Mouse (Mus musculus) kidney, adult 2 months (tissue): ENCODE measurements around the gene Ccdc85c. TPM values are rescaled to one million over a fixed set of nuclear protein-coding genes. Genes with fewer than 3 reads are reported as not detected.
A peak's percentile ranks its signal among the peaks of the same experiment; 100 is the strongest.

Source experiments
- DNase-seq: peaks from one replicate; pipeline ENCODE4 v3.0.0; 2021
- H3K27ac ChIP-seq: fragments of 200-500 bp; 2 replicates; pipeline ENCODE4 v1.5.1; 2012; ENCODE audit warnings: low read depth, low read length, control low read depth, inconsistent platforms; ENCODE audit not compliant: insufficient read depth
- H3K27me3 ChIP-seq: fragments of 200-500 bp; replicated peaks from 2 replicates; pipeline ENCODE4 v1.6.1; 2012; ENCODE audit warnings: mild to moderate bottlenecking, moderate library complexity, low read length, inconsistent platforms; ENCODE audit not compliant: control insufficient read depth, insufficient read depth
- H3K36me3 ChIP-seq: fragments of 200-500 bp; 2 replicates; pipeline ENCODE4 v1.6.1; 2012; ENCODE audit warnings: mild to moderate bottlenecking, moderate library complexity, low read length, inconsistent platforms; ENCODE audit not compliant: control insufficient read depth, insufficient read depth
- H3K4me1 ChIP-seq: fragments of 200-500 bp; 2 replicates; pipeline ENCODE4 v1.6.1; 2011; ENCODE audit warnings: low read length; ENCODE audit not compliant: control insufficient read depth, insufficient read depth
- H3K4me3 ChIP-seq: fragments of 200-500 bp; 2 replicates; pipeline ENCODE4 v1.5.1; 2011; ENCODE audit warnings: mild to moderate bottlenecking, low read depth, low read length, control low read depth; ENCODE audit not compliant: insufficient read depth
- CTCF ChIP-seq: fragments of 200-500 bp; conservative IDR thresholded peaks from 2 replicates; pipeline ENCODE4 v1.5.1; 2011; ENCODE audit warnings: low read depth, mild to moderate bottlenecking, control low read depth, low read length, moderate library complexity, mixed read lengths; ENCODE audit not compliant: insufficient read depth, insufficient read length
- POLR2A ChIP-seq: fragments of 200-500 bp; IDR thresholded peaks from one replicate; pipeline ENCODE4 v1.6.1; 2011; ENCODE audit warnings: low read depth, low read length, control low read depth
- WGBS: fragments of 180-500 bp; shearing (Covaris S2); methylation state at CpG from one replicate; pipeline ENCODE4 v1.1.7; 2018; 5-methylcytosine and 5-hydroxymethylcytosine counted together
- polyA plus RNA-seq: library from polyadenylated mRNA; depleted of rRNA; stranded (reverse); fragments of >200 nt; gene quantifications from 2 replicates; pipeline ENCODE4 v1.2.3, GENCODE M21; 2012

Ccdc85c gene
- polyA plus RNA-seq, 1 experiment: 15.7 TPM

- no peak overlapping the region for H3K27ac ChIP-seq
- H3K36me3 ChIP-seq: no peaks in the 10 kb centered on the region
- 58% methylated on average over 16 of the region's 18 CpGs for WGBS
- peak; percentile 78 for DNase-seq
- TF ChIP-seq CTCF: peak; percentile 66
- no peak for TF ChIP-seq POLR2A
- peaks cover 16% of the 10 kb centered on the region for H3K4me1 ChIP-seq
- H3K27me3 ChIP-seq: no peaks in the 10 kb centered on the region
- no peak overlapping the region for H3K4me3 ChIP-seq
Measured at GRCm38 (mm10) chr12:108230821-108231794, 44.1 kb downstream of the Ccdc85c start.

- WGBS: 82% methylated on average over 12 of the region's 12 CpGs
- no peak for DNase-seq
Measured at GRCm38 (mm10) chr12:108230077-108230476, 45.1 kb downstream of the Ccdc85c start.

GRCm38 (mm10) chr12:108227527-108227926 lies 47.7 kb downstream of the Ccdc85c start:
- no peaks in the 10 kb centered on the region for H3K27me3 ChIP-seq
- TF ChIP-seq CTCF (no peak), POLR2A (no peak)
- H3K36me3 ChIP-seq: no peaks in the 10 kb centered on the region
- WGBS: 94% methylated on average over 16 of the region's 16 CpGs
- DNase-seq: no peak
- H3K27ac ChIP-seq: no peak overlapping the region
- peaks cover 11% of the 10 kb centered on the region; the same call in 1 of the 2 replicates for H3K4me1 ChIP-seq
- no peak overlapping the region for H3K4me3 ChIP-seq

More at GRCm38 (mm10) chr12:108230077-108230476, 45.1 kb downstream of the Ccdc85c start:
- H3K27me3 ChIP-seq: no peaks in the 10 kb centered on the region
- H3K36me3 ChIP-seq: no peaks in the 10 kb centered on the region
- peaks cover 11% of the 10 kb centered on the region; the same call in 1 of the 2 replicates for H3K4me1 ChIP-seq
- H3K27ac ChIP-seq: no peak overlapping the region
- no peak overlapping the region for H3K4me3 ChIP-seq
- TF ChIP-seq POLR2A (no peak), CTCF (no peak)

- DNase-seq: no peak
- Histone ChIP-seq H3K36me3 (no peaks in the 10 kb centered on the region), H3K4me1 (peaks cover 11% of the 10 kb centered on the region; the same call in 1 of the 2 replicates), H3K27me3 (no peaks in the 10 kb centered on the region), H3K4me3 (no peak overlapping the region), H3K27ac (no peak overlapping the region)
- WGBS: 94% methylated on average over 12 of the region's 12 CpGs
- TF ChIP-seq POLR2A (no peak), CTCF (no peak)
Measured at GRCm38 (mm10) chr12:108226941-108227340, 48.3 kb downstream of the Ccdc85c start.

GRCm38 (mm10) chr12:108226216-108226615 lies 49.0 kb downstream of the Ccdc85c start:
- TF ChIP-seq CTCF: no peak
- no peak for TF ChIP-seq POLR2A
- H3K36me3 ChIP-seq: no peaks in the 10 kb centered on the region
- DNase-seq: no peak
- 86% methylated on average over 13 of the region's 13 CpGs for WGBS
- no peak overlapping the region for H3K27ac ChIP-seq
- peaks cover 5% of the 10 kb centered on the region; the same call in 1 of the 2 replicates for H3K4me1 ChIP-seq
- H3K4me3 ChIP-seq: no peak overlapping the region
- H3K27me3 ChIP-seq: no peaks in the 10 kb centered on the region

GRCm38 (mm10) chr12:108225781-108226180 lies 49.4 kb downstream of the Ccdc85c start:
- no peak for TF ChIP-seq POLR2A
- TF ChIP-seq CTCF: no peak
- Histone ChIP-seq H3K4me3 (no peak overlapping the region), H3K27ac (no peak overlapping the region), H3K27me3 (no peaks in the 10 kb centered on the region), H3K36me3 (no peaks in the 10 kb centered on the region), H3K4me1 (peaks cover 5% of the 10 kb centered on the region; the same call in 1 of the 2 replicates)
- DNase-seq: no peak
- WGBS: 65% methylated on average over 7 of the region's 7 CpGs

GRCm38 (mm10) chr12:108223357-108223756 lies 51.9 kb downstream of the Ccdc85c start:
- whole genome bisulfite sequencing: 53% methylated on average over 8 of the region's 8 CpGs
- Histone ChIP-seq H3K27me3 (no peaks in the 10 kb centered on the region), H3K4me3 (no peak overlapping the region), H3K27ac (no peak overlapping the region), H3K4me1 (no peaks in the 10 kb centered on the region; the same call in 1 of the 2 replicates), H3K36me3 (no peaks in the 10 kb centered on the region)
- no peak for TF ChIP-seq CTCF
- no peak for TF ChIP-seq POLR2A
- no peak for DNase-seq
